Mouse (Mus musculus): Measurements from ENCODE around the gene 1700020A23Rik.
A peak's percentile ranks its signal among the peaks of the same experiment; 100 is the strongest.

1700020A23Rik gene

GRCm38 (mm10) chr2:130412775-130413174 lies 7.7 kb downstream of the 1700020A23Rik start:
- DNase-seq, result no peak

GRCm38 (mm10) chr2:130414094-130414856 lies 9.2 kb downstream of the 1700020A23Rik start:
- no peak for DNase-seq

GRCm38 (mm10) chr2:130421781-130422620 lies 16.9 kb downstream of the 1700020A23Rik start:
- no peak for DNase-seq

- peak; percentile 81 for DNase-seq
Measured at GRCm38 (mm10) chr2:130423397-130424125, 18.5 kb downstream of the 1700020A23Rik start.

GRCm38 (mm10) chr2:130424126-130424853 lies 19.2 kb downstream of the 1700020A23Rik start, which contains the start of the genes Vps16 and Pced1a:
TSS of gene Vps16 (plus strand) at chr2:130424339.
TSS of gene Pced1a (minus strand) at chr2:130424701.
- peak; percentile 95 for DNase-seq

- no peak for DNase-seq
Measured at GRCm38 (mm10) chr2:130425112-130425511, 20.1 kb downstream of the 1700020A23Rik start.

- no peak for DNase-seq
Measured at GRCm38 (mm10) chr2:130429851-130430250, 24.8 kb downstream of the 1700020A23Rik start.

- no peak for DNase-seq
Measured at GRCm38 (mm10) chr2:130430484-130430883, 25.4 kb downstream of the 1700020A23Rik start.

GRCm38 (mm10) chr2:130432157-130432556 lies 27.1 kb downstream of the 1700020A23Rik start:
- no peak for DNase-seq

GRCm38 (mm10) chr2:130433152-130433551 lies 28.1 kb downstream of the 1700020A23Rik start:
- DNase-seq, result no peak

- no peak for DNase-seq
Measured at GRCm38 (mm10) chr2:130436769-130437168, 31.7 kb downstream of the 1700020A23Rik start.

- DNase-seq, result no peak
Measured at GRCm38 (mm10) chr2:130438861-130439260, 33.8 kb downstream of the 1700020A23Rik start.

- DNase-seq, result no peak
Measured at GRCm38 (mm10) chr2:130439840-130440480, 34.9 kb downstream of the 1700020A23Rik start.

GRCm38 (mm10) chr2:130442162-130442561 lies 37.1 kb downstream of the 1700020A23Rik start:
- DNase-seq, result no peak

- DNase-seq, result no peak
Measured at GRCm38 (mm10) chr2:130448449-130448848, 43.4 kb downstream of the 1700020A23Rik start.

- DNase-seq, result peak; percentile 27
Measured at GRCm38 (mm10) chr2:130449021-130449793, 44.1 kb downstream of the 1700020A23Rik start.

GRCm38 (mm10) chr2:130449794-130450433 lies 44.9 kb downstream of the 1700020A23Rik start, which contains the start of gene Ptpra:
TSS of gene Ptpra (plus strand) at chr2:130450278.
- peak; percentile 93 for DNase-seq

GRCm38 (mm10) chr2:130450434-130450796 lies 45.4 kb downstream of the 1700020A23Rik start:
- DNase-seq, result no peak

- DNase-seq, result no peak
Measured at GRCm38 (mm10) chr2:130451086-130451726, 46.1 kb downstream of the 1700020A23Rik start.

- DNase-seq, result no peak
Measured at GRCm38 (mm10) chr2:130451727-130452090, 46.6 kb downstream of the 1700020A23Rik start.

All from kidney, adult 18-20 months (tissue).